Mouse (Mus musculus) myocyte (in vitro differentiated cells): ENCODE measurements around the gene Thumpd3.

ENCODE experiments used
- E2F4 ChIP-seq: IDR thresholded peaks from one replicate; pipeline ENCODE4 v1.6.1; 2011; ENCODE audit warnings: mild to moderate bottlenecking, control low read depth, moderate library complexity; ENCODE audit not compliant: insufficient read depth
- POLR2A ChIP-seq: IDR thresholded peaks from one replicate; pipeline ENCODE4 v1.6.1; 2011; ENCODE audit warnings: low read depth, mild to moderate bottlenecking, control low read depth, moderate library complexity; ENCODE audit not compliant: insufficient read length

- no peak for TF ChIP-seq POLR2A
- no peak for TF ChIP-seq E2F4
Observed at GRCm38 (mm10) chr6:113060892-113061563, 15.0 kb downstream of the Thumpd3 start.
